Mouse (Mus musculus): ENCODE measurements at regions not wholly inside any gene's neighbourhood (a gene's known extent, or its start where the extent isn't known, plus 50 kb on each side); places are given as distances from the start of the nearest gene placed in this dataset.

GRCm38 (mm10) chr16:87295727-87296126, 58.3 kb upstream of the N6amt1 start:
- H3K4me1 ChIP-seq (ENCODE audit: control insufficient read depth, insufficient read depth, low read length) = no peaks in the 10 kb centered on the region
- no peaks in the 10 kb centered on the region for H3K36me3 ChIP-seq (replicated peaks; ENCODE audit: control insufficient read depth, insufficient read depth, low read depth, low read length)
- ATAC-seq (replicated peaks; ENCODE audit: insufficient number of reproducible peaks, low FRiP score, low TSS enrichment, low read depth) = no peak
- H3K4me3 ChIP-seq (ENCODE audit: low read depth, low read length) = no peak overlapping the region
- H3K27ac ChIP-seq (replicated peaks; ENCODE audit: low read depth, low read length) = no peak overlapping the region
- DNase-seq (ENCODE audit: low spot score) = no peak
- H3K4me2 ChIP-seq (ENCODE audit: low read depth, low read length) = no peak overlapping the region
- WGBS = 85% methylated on average over 5 of the region's 5 CpGs
- no peak overlapping the region for H3K9ac ChIP-seq (replicated peaks; ENCODE audit: low read length)
- H3K27me3 ChIP-seq (ENCODE audit: control insufficient read depth, insufficient read depth, low read length) = no peaks in the 10 kb centered on the region
- H3K9me3 ChIP-seq (replicated peaks; ENCODE audit: control insufficient read depth, low read length) = no peaks in the 10 kb centered on the region

DNA sequence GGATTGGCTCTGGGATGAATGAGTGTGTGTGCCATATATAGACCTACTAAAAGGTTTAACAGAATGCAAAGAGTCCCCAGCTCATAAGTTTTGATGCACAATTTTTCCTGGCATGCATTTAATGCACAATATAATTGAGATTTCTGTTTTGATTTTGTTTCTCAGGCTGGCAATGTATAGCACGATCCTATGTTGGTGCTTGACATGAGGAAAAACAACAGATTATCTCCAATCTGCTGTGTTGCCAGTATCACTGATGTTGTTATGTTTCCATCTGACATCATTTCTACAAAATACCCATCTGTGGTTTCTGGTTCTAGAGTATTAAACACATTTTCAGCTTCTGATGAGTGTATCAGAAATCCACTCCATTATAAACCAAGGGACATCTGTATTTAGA, 61.2 kb upstream of the N6amt1 start:
- Histone ChIP-seq H3K9ac (replicated peaks; ENCODE audit: low read length) (no peak overlapping the region), H3K4me2 (ENCODE audit: low read depth, low read length) (no peak overlapping the region), H3K4me3 (ENCODE audit: low read depth, low read length) (no peak overlapping the region), H3K9me3 (replicated peaks; ENCODE audit: control insufficient read depth, low read length) (no peaks in the 10 kb centered on the region), H3K36me3 (replicated peaks; ENCODE audit: control insufficient read depth, insufficient read depth, low read depth, low read length) (no peaks in the 10 kb centered on the region), H3K4me1 (ENCODE audit: control insufficient read depth, insufficient read depth, low read length) (no peaks in the 10 kb centered on the region), H3K27me3 (ENCODE audit: control insufficient read depth, insufficient read depth, low read length) (no peaks in the 10 kb centered on the region), H3K27ac (replicated peaks; ENCODE audit: low read depth, low read length) (no peak overlapping the region)
- 94% methylated on average over 1 of the region's 1 CpGs for WGBS
- ATAC-seq (replicated peaks; ENCODE audit: insufficient number of reproducible peaks, low FRiP score, low TSS enrichment, low read depth) (no peak), DNase-seq (ENCODE audit: low spot score) (no peak)

DNA sequence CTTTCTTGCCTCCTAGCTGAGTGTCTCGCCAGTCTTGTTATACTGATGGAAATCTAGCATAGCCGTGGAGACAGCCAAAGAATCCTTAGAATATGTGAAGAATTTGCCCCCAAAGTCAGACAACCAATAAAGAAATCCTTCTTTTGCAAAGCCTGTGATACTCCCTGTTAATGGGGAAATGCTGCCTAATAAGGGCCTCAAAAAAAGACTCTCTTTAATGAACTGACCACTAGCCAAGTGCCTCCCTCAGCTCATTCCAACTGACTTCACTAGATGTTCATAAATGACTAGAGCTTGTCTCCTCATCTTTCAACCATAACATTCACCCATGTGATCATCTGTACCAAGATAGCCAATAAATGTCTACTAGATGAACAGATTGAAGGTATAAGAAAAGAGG, 62.3 kb upstream of the N6amt1 start:
- no peaks in the 10 kb centered on the region for H3K27me3 ChIP-seq (ENCODE audit: control insufficient read depth, insufficient read depth, low read length)
- H3K27ac ChIP-seq (replicated peaks; ENCODE audit: low read depth, low read length) = no peak overlapping the region
- H3K4me3 ChIP-seq (ENCODE audit: low read depth, low read length) = no peak overlapping the region
- 85% methylated on average over 2 of the region's 2 CpGs for WGBS
- no peaks in the 10 kb centered on the region for H3K4me1 ChIP-seq (ENCODE audit: control insufficient read depth, insufficient read depth, low read length)
- DNase-seq (ENCODE audit: low spot score) = no peak
- H3K9me3 ChIP-seq (replicated peaks; ENCODE audit: control insufficient read depth, low read length) = no peaks in the 10 kb centered on the region
- H3K4me2 ChIP-seq (ENCODE audit: low read depth, low read length) = no peak overlapping the region
- no peak overlapping the region for H3K9ac ChIP-seq (replicated peaks; ENCODE audit: low read length)
- no peaks in the 10 kb centered on the region for H3K36me3 ChIP-seq (replicated peaks; ENCODE audit: control insufficient read depth, insufficient read depth, low read depth, low read length)
- no peak for ATAC-seq (replicated peaks; ENCODE audit: insufficient number of reproducible peaks, low FRiP score, low TSS enrichment, low read depth)

DNA sequence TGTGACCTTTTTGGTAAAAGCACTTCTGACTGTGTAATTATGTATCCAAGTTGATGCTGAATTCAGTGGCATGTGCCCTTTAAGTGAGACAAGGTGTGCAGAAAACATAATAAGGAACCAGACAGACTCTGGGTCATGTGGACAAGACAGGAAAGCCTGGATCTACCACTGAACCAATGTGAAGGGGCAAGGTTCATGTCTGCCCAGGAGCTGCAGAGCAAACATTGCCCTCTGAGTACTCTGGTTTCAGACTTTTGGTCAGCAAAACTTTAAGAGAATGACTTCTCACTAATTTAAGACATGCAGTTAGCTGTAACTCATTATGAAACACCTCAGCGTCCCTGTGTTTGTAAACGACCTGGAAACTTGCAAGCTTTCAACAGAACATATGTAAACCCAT, 68.3 kb upstream of the N6amt1 start:
- no peak overlapping the region for H3K27ac ChIP-seq (replicated peaks; ENCODE audit: low read depth, low read length)
- WGBS = 72% methylated on average over 2 of the region's 2 CpGs
- H3K4me1 ChIP-seq (ENCODE audit: control insufficient read depth, insufficient read depth, low read length) = no peaks in the 10 kb centered on the region
- H3K4me2 ChIP-seq (ENCODE audit: low read depth, low read length) = no peak overlapping the region
- DNase-seq (ENCODE audit: low spot score) (no peak), ATAC-seq (replicated peaks; ENCODE audit: insufficient number of reproducible peaks, low FRiP score, low TSS enrichment, low read depth) (no peak)
- H3K27me3 ChIP-seq (ENCODE audit: control insufficient read depth, insufficient read depth, low read length) = no peaks in the 10 kb centered on the region
- no peaks in the 10 kb centered on the region for H3K36me3 ChIP-seq (replicated peaks; ENCODE audit: control insufficient read depth, insufficient read depth, low read depth, low read length)
- H3K9me3 ChIP-seq (replicated peaks; ENCODE audit: control insufficient read depth, low read length) = no peaks in the 10 kb centered on the region
- no peak overlapping the region for H3K4me3 ChIP-seq (ENCODE audit: low read depth, low read length)
- no peak overlapping the region for H3K9ac ChIP-seq (replicated peaks; ENCODE audit: low read length)

DNA sequence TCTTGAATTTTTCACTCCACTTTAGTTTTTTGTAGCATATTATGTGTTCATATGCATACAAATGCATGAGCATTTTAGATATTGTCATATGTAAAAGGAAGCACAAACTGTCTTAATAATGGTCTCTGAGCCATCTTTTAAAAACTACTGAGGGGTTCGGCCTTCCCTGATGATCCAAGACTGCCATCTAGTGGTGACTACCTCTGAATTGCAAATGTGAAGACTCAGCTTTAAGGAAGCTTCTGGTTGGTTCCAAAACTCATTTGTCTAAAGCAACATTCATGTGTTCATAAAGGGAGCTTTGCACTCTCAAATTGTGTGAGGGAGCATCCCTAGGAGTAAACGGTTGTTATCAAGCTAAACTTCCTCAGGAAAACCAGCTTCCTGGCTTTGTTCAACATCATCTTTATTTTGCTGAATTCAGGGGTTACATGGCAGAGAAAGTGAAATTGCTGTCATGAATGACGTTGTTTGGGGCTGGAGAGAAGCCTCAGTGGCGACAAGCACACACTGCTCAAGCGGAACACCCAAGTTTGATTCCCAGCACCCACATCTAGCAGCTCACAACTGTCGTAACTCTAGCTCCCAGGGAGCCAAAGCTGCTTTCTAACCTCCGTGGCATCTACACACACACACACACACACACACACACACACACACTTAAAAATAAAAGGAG, 69.0 kb upstream of the N6amt1 start:
- WGBS = 53% methylated on average over 7 of the region's 7 CpGs
- no peak overlapping the region for H3K27ac ChIP-seq (replicated peaks; ENCODE audit: low read depth, low read length)
- no peak overlapping the region for H3K9ac ChIP-seq (replicated peaks; ENCODE audit: low read length)
- no peaks in the 10 kb centered on the region for H3K9me3 ChIP-seq (replicated peaks; ENCODE audit: control insufficient read depth, low read length)
- no peaks in the 10 kb centered on the region for H3K36me3 ChIP-seq (replicated peaks; ENCODE audit: control insufficient read depth, insufficient read depth, low read depth, low read length)
- no peak overlapping the region for H3K4me2 ChIP-seq (ENCODE audit: low read depth, low read length)
- H3K4me3 ChIP-seq (ENCODE audit: low read depth, low read length) = no peak overlapping the region
- DNase-seq (ENCODE audit: low spot score) (peak; percentile 52), ATAC-seq (replicated peaks; ENCODE audit: insufficient number of reproducible peaks, low FRiP score, low TSS enrichment, low read depth) (no peak)
- H3K27me3 ChIP-seq (ENCODE audit: control insufficient read depth, insufficient read depth, low read length) = no peaks in the 10 kb centered on the region
- H3K4me1 ChIP-seq (ENCODE audit: control insufficient read depth, insufficient read depth, low read length) = no peaks in the 10 kb centered on the region

DNA sequence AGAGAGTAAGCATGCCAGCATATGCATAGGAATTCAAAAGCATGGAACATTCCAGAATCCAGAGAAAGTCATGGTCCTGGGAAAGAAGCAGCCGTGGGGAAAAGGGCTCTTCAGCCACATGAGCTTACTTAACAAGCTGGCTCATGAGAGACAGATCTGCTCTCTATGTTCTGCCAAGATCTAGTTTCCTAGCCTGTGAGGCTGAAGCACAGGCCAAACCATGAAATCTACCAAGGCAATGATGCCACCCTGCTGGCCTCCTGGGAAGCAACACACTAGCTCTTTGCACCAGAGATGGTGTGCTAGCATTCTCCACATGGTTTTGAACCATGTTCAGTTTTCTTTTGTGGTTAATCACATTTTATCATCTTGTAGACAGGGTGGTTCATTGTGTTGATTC, 75.5 kb upstream of the N6amt1 start:
- no peaks in the 10 kb centered on the region for H3K9me3 ChIP-seq (replicated peaks; ENCODE audit: control insufficient read depth, low read length)
- H3K4me2 ChIP-seq (ENCODE audit: low read depth, low read length) = no peak overlapping the region
- H3K4me1 ChIP-seq (ENCODE audit: control insufficient read depth, insufficient read depth, low read length) = no peaks in the 10 kb centered on the region
- H3K9ac ChIP-seq (replicated peaks; ENCODE audit: low read length) = no peak overlapping the region
- H3K27me3 ChIP-seq (ENCODE audit: control insufficient read depth, insufficient read depth, low read length) = no peaks in the 10 kb centered on the region
- WGBS = 55% methylated on average over 1 of the region's 1 CpGs
- no peak overlapping the region for H3K27ac ChIP-seq (replicated peaks; ENCODE audit: low read depth, low read length)
- H3K36me3 ChIP-seq (replicated peaks; ENCODE audit: control insufficient read depth, insufficient read depth, low read depth, low read length) = no peaks in the 10 kb centered on the region
- DNase-seq (ENCODE audit: low spot score) (no peak), ATAC-seq (replicated peaks; ENCODE audit: insufficient number of reproducible peaks, low FRiP score, low TSS enrichment, low read depth) (no peak)
- H3K4me3 ChIP-seq (ENCODE audit: low read depth, low read length) = no peak overlapping the region

GRCm38 (mm10) chr16:87272363-87272762, 81.6 kb upstream of the N6amt1 start:
- H3K36me3 ChIP-seq (replicated peaks; ENCODE audit: control insufficient read depth, insufficient read depth, low read depth, low read length) = no peaks in the 10 kb centered on the region
- no peaks in the 10 kb centered on the region for H3K27me3 ChIP-seq (ENCODE audit: control insufficient read depth, insufficient read depth, low read length)
- WGBS = 89% methylated on average over 5 of the region's 5 CpGs
- H3K4me2 ChIP-seq (ENCODE audit: low read depth, low read length) = no peak overlapping the region
- H3K4me1 ChIP-seq (ENCODE audit: control insufficient read depth, insufficient read depth, low read length) = no peaks in the 10 kb centered on the region
- ATAC-seq (replicated peaks; ENCODE audit: insufficient number of reproducible peaks, low FRiP score, low TSS enrichment, low read depth) = no peak
- H3K9me3 ChIP-seq (replicated peaks; ENCODE audit: control insufficient read depth, low read length) = no peaks in the 10 kb centered on the region
- no peak overlapping the region for H3K9ac ChIP-seq (replicated peaks; ENCODE audit: low read length)
- no peak for DNase-seq (ENCODE audit: low spot score)
- no peak overlapping the region for H3K27ac ChIP-seq (replicated peaks; ENCODE audit: low read depth, low read length)
- H3K4me3 ChIP-seq (ENCODE audit: low read depth, low read length) = no peak overlapping the region

GRCm38 (mm10) chr16:87267954-87268804, 85.8 kb upstream of the N6amt1 start:
- 85% methylated on average over 9 of the region's 9 CpGs for WGBS
- Histone ChIP-seq H3K4me1 (ENCODE audit: control insufficient read depth, insufficient read depth, low read length) (no peaks in the 10 kb centered on the region), H3K9me3 (replicated peaks; ENCODE audit: control insufficient read depth, low read length) (no peaks in the 10 kb centered on the region), H3K9ac (replicated peaks; ENCODE audit: low read length) (no peak overlapping the region), H3K4me3 (ENCODE audit: low read depth, low read length) (no peak overlapping the region), H3K36me3 (replicated peaks; ENCODE audit: control insufficient read depth, insufficient read depth, low read depth, low read length) (no peaks in the 10 kb centered on the region), H3K27ac (replicated peaks; ENCODE audit: low read depth, low read length) (no peak overlapping the region), H3K27me3 (ENCODE audit: control insufficient read depth, insufficient read depth, low read length) (no peaks in the 10 kb centered on the region), H3K4me2 (ENCODE audit: low read depth, low read length) (no peak overlapping the region)
- no peak for ATAC-seq (replicated peaks; ENCODE audit: insufficient number of reproducible peaks, low FRiP score, low TSS enrichment, low read depth)
- no peak for DNase-seq (ENCODE audit: low spot score)
